Mouse (Mus musculus) kidney, adult 2 months (tissue): ENCODE data around the gene Gm5426.

Experiments
- CTCF ChIP-seq: fragments of 200-500 bp; conservative IDR thresholded peaks from 2 replicates; pipeline ENCODE4 v1.5.1; 2011; ENCODE audit warnings: low read depth, mild to moderate bottlenecking, control low read depth, low read length, moderate library complexity, mixed read lengths; ENCODE audit not compliant: insufficient read depth, insufficient read length
- POLR2A ChIP-seq: fragments of 200-500 bp; IDR thresholded peaks from one replicate; pipeline ENCODE4 v1.6.1; 2011; ENCODE audit warnings: low read depth, low read length, control low read depth

- no peak for TF ChIP-seq CTCF
- TF ChIP-seq POLR2A: no peak
Observed at GRCm38 (mm10) chr10:96185601-96186000, 49.2 kb downstream of the Gm5426 start.
